Mouse (Mus musculus) left cerebral cortex, adult 2 months (tissue): ENCODE results near the gene Dnm3. TPM values are rescaled to one million over a fixed set of nuclear protein-coding genes. Genes with fewer than 3 reads are reported as not detected.
A peak's percentile ranks its signal among the peaks of the same experiment; 100 is the strongest.

Experiments
- DNase-seq, 2 experiments: peaks; one replicate each; pipeline ENCODE4 v3.0.0; 2021 to 2022; ENCODE audit warnings: low spot score in 2 of 2, mixed read lengths in 1 of 2; ENCODE audit errors: extremely low spot score in 1 of 2
- H3K27ac ChIP-seq: fragments of 200-600 bp; 2 replicates; pipeline ENCODE4 v1.8.1; 2022
- H3K4me3 ChIP-seq: fragments of 200-600 bp; 2 replicates; pipeline ENCODE4 v1.8.1; 2022
- CTCF ChIP-seq: fragments of 200-600 bp; IDR thresholded peaks from 2 replicates; pipeline ENCODE4 v1.8.1; 2022; ENCODE audit warnings: antibody characterized with exemption, mild to moderate bottlenecking, moderate library complexity
- intact Hi-C: fragments of 180-260 bp; cut with DNase I; formaldehyde crosslinking; loops from one replicate; pipeline ENCODE4 v1.15.1; 2025
- total RNA-seq, 2 experiments: library from RNA; stranded (reverse); gene quantifications; 2 replicates each; pipeline ENCODE4 v1.2.3; 2021

The Dnm3 gene
- total RNA-seq, 2 experiments from 2014 or later, result 102 to 103 TPM

DNA sequence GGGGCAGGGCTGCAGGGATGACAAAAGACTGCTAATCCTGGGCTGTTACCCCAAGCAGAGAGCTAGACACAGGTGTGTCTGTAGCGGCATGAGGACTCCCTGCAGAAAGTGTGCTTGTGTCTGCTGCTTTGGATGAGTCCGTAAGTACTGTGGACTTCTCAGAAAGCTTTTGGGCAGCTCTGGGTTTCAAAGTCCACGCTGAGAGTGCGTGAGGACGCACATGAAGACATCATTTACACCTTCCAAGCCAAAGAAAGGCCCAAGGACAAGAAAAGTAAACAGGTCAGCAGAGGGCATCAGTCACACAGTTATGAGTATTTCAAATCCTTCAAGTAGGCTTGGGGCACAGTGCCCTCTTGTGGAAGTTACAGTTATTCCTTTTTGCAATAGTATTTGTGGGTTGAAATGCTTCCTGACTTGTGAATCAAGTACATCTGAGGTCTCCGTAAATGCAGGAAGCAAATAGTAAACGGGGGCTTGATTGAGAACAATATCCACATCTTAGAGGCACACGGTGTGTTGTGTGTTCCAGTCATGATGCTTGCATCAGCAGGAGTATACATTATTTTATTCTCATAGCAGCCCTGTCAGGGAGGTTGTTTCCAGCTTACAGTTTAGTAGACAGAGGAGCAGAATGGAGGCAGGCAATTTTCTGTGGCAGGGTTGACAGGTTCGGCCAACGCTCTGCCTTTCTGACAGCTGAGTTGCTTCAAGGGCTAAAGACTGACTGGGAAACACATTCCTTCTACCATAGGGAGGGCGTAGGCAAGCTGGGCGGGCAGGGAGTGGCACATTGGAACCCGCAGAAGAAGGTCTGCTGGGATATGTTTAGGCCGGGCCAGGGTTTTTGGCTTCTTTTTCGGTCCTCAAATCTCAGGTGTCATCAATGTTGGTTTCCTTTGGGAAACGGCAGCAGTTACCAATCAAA is 501.3 kb downstream of the Dnm3 start:
- peak; percentile 96 for TF ChIP-seq CTCF
- H3K27ac ChIP-seq, result no peak overlapping the region
- intact Hi-C loops, result loop anchor here (2.0 to 10.0 kb wide), 4 partner anchors 229 to 688 kb away; partner anchors contain the start of gene Mettl13
- DNase-seq, result peak; percentile 71 to 74
- H3K4me3 ChIP-seq, result no peak overlapping the region

DNA sequence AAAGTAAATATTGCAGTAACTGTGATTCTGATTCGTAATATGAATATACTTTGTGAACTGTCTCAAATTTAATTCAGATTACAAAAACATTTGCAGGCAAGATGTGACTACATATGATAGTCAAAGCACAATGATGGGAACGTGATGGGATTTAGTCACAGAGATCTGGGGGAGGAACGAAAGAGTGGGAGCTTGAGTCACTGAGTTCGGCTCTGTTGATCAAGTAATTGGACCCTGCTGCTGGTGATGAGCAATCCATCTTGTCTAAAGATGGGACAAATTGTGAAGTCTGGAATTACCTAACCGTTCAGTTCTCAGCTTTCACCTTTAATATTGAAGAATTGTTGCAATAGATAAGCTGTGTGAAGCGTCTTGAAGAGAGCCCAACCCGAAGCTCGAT is 505.6 kb downstream of the Dnm3 start:
- intact Hi-C loops, result loop anchor here (10.0 kb wide), 2 partner anchors 573 to 693 kb away; partner anchors contain the start of gene Mettl13
- H3K4me3 ChIP-seq, result no peak overlapping the region
- no peak for TF ChIP-seq CTCF
- DNase-seq, result no peak
- H3K27ac ChIP-seq, result no peak overlapping the region

DNA sequence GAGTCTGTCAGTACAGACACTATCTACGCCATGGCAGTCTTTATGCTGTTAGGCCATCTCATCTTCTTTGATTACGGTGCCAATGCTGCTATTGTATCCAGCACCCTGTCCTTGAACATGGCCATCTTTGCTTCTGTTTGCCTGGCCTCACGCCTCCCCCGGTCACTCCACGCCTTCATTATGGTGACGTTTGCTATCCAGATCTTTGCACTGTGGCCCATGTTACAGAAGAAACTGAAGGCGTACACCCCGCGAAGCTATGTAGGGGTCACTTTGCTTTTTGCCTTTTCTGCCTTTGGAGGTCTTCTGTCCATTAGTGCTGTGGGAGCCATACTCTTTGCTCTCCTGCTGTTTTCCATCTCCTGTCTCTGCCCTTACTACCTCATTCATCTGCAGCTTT is 507.0 kb downstream of the Dnm3 start:
- intact Hi-C loops, result loop anchor here (10.0 kb wide), 2 partner anchors 574 to 694 kb away; partner anchors contain the start of gene Mettl13
- Histone ChIP-seq H3K4me3 (no peak overlapping the region), H3K27ac (no peak overlapping the region)
- no peak for TF ChIP-seq CTCF
- no peak for DNase-seq

DNA sequence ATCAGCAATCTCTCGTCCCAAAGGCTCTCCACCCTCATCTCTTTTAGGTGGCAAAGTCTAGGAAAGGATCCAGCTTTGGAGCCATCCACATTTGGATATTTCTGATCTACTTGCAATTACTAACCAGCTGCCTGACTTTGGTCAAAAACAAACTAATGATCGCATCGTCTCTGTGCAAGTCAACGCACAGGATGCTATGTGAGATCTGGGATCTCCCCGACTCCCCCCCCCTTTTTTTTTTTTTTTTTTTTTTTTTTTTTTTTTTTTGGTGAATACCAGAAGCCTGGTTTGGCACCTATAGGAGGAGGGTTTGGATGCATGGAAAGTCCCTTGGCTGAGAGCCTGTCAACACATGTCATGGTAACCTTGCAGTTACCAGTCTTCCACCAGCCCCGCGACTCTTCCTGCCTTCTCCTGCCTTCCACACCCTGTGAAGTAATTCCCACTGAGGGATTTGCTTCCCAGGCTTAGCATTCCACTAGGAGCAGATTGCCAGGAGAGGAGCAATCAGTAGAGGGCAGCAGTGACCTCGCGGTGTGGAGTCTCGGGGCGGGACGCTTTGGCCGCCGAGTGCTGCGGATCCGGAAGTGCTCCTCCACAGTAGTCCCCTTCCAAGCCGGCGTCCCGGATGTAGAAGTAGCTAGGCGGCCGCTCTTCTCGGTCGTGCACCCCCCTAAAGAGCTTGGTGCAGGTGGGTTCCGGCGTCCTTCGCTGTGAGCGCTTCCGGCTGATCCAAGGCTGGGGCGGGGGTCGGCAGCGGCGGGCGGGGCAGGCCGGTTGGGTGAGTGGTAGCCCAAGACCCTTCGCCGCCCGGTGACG is 509.0 kb downstream of the Dnm3 start, which contains the start of gene Pigc:
TSS of gene Pigc (plus strand) at position 598 of the 819 bp plus-strand sequence.
- intact Hi-C loops, result loop anchor here (2.0 kb wide), 1 partner anchor 92 kb away; the partner anchor contains the start of gene Suco
- peak within 1 kb of the TSS; percentile 83 for H3K4me3 ChIP-seq
- TF ChIP-seq CTCF, result peak; percentile 82
- peak within 1 kb of the TSS; percentile 85 for H3K27ac ChIP-seq
- DNase-seq, result peak; percentile 91 to 92

DNA sequence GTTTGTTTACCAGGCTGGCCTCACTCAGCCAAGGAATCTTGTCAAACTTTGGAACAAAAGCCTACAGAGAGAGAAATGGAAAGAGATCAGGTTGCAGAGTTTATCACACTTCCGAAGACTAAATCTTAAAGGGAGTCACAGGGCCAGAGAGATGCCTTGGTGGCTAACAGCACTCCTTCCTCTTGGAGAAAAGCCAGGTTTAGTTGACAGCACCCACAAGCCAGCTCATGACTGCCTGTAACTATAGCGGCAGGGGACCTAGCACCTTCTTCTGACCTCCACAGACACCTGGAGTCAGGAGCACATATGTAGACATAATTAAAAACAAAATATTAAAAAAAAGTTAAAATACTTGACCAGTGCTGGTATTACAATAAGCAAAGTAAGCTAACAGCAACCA is 509.9 kb downstream of the Dnm3 start:
- TF ChIP-seq CTCF, result no peak
- H3K27ac ChIP-seq, result no peak overlapping the region
- intact Hi-C loops, result loop anchor here (2.0 kb wide), 1 partner anchor 91 kb away; the partner anchor contains the start of gene Suco

DNA sequence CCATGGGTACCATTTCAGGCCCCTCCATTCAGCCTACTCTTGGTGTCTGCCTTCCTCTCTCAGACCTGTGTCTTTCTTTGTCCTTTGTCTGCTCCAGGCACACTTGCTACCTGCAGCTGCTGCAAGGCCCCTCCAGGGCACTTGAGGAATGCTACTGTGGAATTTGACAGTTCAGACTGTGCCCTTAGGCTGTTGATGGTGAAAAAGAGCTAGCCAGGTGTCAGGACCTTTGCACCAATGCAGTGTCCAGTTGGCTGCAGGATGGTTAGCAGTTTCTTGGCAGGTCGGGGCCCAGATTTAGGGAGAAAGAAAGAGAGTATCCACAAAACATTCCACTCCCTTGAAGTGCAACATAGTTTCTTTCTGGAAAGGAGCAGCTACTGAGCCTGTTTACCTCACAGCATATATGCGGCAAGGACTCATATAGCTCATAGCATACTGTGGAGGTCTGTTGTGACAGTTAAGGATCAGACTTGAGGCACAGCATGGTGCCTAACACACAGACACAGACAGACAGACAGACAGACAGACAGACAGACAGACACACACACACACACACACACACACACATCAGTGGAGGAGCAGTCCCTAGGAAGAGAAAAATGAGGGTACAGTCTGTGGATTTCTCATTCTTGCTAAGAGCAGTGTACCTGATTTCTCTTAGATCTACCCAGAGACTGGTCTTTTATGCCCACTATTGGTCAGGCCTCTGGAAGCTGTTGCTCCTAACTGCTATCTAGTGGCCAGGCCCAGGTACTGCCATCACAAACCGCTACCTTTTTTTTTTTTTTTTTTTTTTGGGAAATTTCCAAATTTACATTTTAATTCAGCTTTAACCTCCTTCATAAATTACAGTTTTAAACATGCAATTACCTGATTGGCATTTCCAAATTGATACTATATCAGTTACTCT is 515.1 kb downstream of the Dnm3 start:
- no peak overlapping the region for H3K4me3 ChIP-seq
- TF ChIP-seq CTCF, result peak; percentile 65
- no peak overlapping the region for H3K27ac ChIP-seq
- DNase-seq, result no peak
- intact Hi-C loops, result no loop called here

More for the DNA sequence above, 509.9 kb downstream of the Dnm3 start:
- DNase-seq, result no peak
- no peak overlapping the region for H3K4me3 ChIP-seq

DNA sequence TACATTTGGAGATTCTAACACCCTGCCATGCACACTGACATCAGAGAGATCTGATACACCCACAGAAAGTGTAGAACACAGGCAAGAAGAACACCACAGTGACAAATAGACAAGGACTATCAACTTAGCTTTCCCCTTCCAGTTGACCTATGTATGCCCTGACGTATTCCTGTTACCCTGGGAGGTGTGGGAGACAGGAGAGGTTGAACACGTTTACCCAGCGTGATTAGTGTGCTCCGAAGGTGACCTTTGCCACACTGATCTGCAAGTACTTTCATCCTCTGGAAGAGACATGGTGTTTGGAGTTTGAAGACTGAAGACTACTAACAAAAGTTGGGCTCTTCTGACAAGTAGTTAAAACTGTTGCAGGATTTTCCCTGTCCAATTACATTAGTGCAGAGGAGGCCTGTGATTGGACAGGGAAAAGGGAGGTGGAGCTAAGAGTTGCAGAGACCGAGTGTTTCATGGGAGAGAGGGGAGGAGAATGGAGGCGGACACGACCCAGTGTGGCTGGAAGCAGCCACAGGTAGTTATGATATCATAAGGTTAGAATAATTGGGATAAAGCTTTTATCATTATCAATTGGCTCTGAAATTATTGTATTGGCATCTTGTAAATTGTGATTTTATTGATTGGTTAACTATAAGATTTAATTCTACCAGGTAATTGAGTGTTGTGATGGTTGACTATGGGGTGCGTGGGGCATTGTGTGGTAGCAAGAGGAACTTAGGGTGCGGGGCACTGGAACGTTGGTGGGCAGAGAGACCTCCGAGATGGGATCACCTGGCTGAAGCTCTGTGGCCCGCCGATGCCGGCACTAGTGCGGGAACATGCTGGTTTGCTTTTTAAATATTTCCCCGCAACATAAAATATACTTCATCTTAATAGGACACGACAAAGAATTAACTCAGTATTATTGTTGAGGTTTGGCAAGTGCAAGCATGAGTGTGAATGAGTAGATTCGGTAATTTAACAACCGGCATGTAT is 519.6 kb downstream of the Dnm3 start:
- no peak for TF ChIP-seq CTCF
- intact Hi-C loops, result no loop called here
- no peak overlapping the region for H3K4me3 ChIP-seq
- DNase-seq, result no peak
- H3K27ac ChIP-seq, result no peak overlapping the region

DNA sequence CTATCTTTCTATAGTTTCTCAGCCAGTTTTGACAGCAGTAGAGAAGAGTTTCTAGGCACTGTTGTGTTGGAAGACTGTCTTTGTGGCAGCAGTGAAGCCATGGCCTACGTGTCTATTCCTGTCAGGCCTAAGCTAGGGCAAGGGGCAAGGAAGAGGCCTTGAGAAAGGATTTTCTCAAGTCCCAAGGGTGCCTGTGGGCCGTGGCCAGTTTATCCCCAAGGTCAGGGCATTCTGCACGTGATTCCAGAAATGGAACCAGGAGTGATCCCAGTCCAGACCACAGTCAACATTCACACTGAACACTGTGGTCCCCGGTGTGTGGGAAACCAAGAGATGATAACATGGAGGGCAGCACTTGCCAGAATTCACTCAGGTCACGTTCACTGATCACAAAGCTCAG is 522.0 kb downstream of the Dnm3 start:
- no peak overlapping the region for H3K27ac ChIP-seq
- DNase-seq, result no peak
- TF ChIP-seq CTCF, result no peak
- intact Hi-C loops, result no loop called here
- no peak overlapping the region for H3K4me3 ChIP-seq

DNA sequence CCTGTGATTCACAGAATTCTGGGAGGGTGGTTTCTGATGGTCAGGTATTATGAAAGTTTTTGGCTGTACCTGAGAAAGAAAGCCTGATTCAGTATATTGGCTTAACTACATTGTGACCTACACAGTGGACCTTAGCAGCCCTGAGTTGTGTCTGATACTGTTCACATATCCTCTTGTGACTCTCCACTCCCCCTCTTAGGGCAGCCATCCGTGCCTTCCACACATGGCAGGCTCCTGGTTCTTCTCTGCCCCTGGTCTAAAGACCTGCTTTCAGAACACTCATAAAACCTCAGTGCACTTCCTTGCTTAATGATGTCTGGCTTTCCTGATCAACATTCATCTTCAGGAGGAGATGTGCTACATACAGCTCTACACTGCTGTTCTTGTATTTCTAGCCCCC is 525.2 kb downstream of the Dnm3 start:
- intact Hi-C loops, result no loop called here
- no peak for TF ChIP-seq CTCF
- DNase-seq, result no peak
- no peak overlapping the region for H3K27ac ChIP-seq
- no peak overlapping the region for H3K4me3 ChIP-seq
